Mouse (Mus musculus) heart, postnatal 10 days (tissue): Measurements from ENCODE around the gene Zfp341. TPM values are rescaled to one million over a fixed set of nuclear protein-coding genes. Genes with fewer than 3 reads are reported as not detected.

Experiments
- DNase-seq, 2 experiments: peaks; one replicate each; pipeline ENCODE4 v3.0.0; 2021
- intact Hi-C: fragments of 180-260 bp; cut with DNase I; formaldehyde crosslinking; loops from one replicate; pipeline ENCODE4 v1.15.1; 2025
- total RNA-seq, 2 experiments: library from RNA; stranded (reverse); gene quantifications; 2 replicates each; pipeline ENCODE4 v1.2.3; 2021

Zfp341 gene
- total RNA-seq: 1 to 10 TPM; 2.2 to 2.9 TPM

- peak; percentile 92 to 93 for DNase-seq
- intact Hi-C loops: loop anchor here (1.0 to 2.0 kb wide), 3 partner anchors 20 to 197 kb away; no protein-coding TSS in a partner anchor
Observed at GRCm38 (mm10) chr2:154613118-154614115, at the start of gene Zfp341, which contains the start of gene 4930519P11Rik. TSS of gene Zfp341 (plus strand) at chr2:154613297. TSS of gene 4930519P11Rik (minus strand) at chr2:154613437.

- intact Hi-C loops: no loop called here
Observed at GRCm38 (mm10) chr2:154563612-154564170, 49.4 kb upstream of the Zfp341 start.

DNA sequence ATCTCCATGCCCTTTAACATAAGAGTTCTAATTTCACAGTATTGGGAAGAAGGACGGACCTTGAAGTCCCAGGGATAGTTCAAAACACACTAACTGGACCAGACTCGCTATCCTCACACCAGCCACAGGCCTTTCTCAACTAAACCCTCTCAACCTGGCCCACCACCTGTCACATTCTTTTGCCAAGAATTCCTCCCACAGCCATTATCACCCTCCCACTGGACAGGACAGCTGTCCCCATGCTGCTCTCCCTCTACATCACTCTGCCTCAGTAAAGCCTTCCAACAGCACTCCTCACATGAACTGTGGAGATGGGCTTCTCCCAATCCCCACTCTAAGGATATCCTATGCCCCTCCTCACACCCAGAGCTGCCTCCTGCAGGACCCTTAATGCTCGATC is 47.5 kb upstream of the Zfp341 start:
- intact Hi-C loops: no loop called here
- DNase-seq: no peak

More at GRCm38 (mm10) chr2:154563612-154564170, 49.4 kb upstream of the Zfp341 start:
- no peak for DNase-seq

DNA sequence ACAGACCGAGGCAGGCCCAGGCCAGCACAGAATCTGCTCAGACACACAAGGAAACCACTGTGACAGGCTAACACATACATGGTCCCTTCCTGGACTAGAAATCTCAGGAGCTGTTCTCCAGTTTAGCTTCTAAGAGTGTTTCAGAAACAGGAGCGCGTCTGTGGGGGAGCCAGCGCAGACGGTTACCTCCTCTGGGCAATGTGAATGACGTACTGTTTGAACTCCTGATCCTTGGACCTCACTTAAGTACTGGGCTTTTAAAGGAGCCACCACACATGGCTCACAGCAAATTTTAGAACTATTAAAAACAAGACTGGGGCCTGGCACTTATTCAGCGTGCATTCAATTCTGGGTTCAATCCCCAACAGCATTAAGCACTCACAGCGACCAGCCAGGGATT is 46.5 kb upstream of the Zfp341 start:
- intact Hi-C loops: no loop called here
- no peak for DNase-seq

DNA sequence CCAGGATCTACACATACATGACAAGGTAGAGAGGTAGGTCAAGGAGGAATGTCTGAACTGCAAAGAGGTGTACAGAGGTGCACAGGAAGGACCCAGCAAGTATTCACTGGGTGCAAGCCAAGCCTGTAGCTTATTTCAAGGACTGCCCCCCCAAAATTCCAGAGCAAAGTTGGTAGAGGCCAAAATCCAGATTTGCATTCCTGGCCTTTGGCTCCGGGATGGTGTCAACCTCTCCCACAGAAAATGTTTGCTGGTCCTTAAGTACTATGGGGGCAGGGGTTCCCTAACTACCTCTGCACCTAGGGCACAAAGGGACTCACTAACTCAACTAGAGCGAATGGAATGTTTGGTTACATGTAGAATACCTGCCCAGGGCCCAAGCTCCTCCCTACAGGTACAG is 45.3 kb upstream of the Zfp341 start:
- intact Hi-C loops: no loop called here
- DNase-seq: no peak

DNA sequence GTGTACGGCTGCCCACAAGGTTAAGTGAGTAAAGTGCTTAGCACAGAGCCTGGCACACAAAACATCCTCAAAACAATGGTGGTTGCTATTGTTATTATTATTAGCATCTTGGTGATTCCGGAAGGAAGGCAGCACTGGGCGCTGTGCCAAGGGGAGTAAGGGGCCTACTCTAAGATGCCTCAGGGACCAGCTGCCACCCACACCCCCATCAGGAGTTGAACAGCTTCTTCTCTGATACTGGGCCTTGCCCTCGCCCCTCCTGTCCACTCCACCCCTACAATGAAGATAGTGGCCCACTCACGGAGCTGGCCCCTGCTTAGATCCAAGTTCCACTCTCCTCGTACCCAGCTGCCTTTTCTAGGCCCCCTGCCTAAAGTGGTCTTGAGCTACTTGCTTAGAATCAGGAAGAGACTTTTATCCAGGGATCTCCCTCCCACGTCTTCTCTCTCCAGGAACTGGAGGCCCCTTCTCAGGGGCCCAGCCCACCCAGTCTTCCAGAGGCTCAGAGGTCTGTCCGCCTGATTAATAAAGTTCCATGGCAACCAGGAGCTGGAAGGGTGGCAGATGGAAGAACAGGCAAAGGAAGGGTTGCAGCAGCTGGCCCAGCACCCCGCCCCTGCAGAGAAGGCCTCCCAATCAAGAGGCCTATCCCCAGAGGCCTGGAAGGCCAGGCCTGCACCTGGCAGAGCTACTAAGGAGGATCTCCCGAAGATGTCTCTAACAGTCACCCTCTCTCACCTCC is 44.6 kb upstream of the Zfp341 start:
- intact Hi-C loops: no loop called here
- peak in 1 of 2 experiments; percentile 55 for DNase-seq

- peak; percentile 70 to 77 for DNase-seq
- intact Hi-C loops: no loop called here
Observed at GRCm38 (mm10) chr2:154569071-154569748, 43.9 kb upstream of the Zfp341 start.

- intact Hi-C loops: no loop called here
- DNase-seq: peak; percentile 95 to 96
Observed at GRCm38 (mm10) chr2:154569836-154570286, 43.2 kb upstream of the Zfp341 start, which contains the start of gene E2f1. TSS of gene E2f1 (minus strand) at chr2:154569892.

- DNase-seq: no peak
- intact Hi-C loops: no loop called here
Observed at GRCm38 (mm10) chr2:154570666-154571065, 42.4 kb upstream of the Zfp341 start.

DNA sequence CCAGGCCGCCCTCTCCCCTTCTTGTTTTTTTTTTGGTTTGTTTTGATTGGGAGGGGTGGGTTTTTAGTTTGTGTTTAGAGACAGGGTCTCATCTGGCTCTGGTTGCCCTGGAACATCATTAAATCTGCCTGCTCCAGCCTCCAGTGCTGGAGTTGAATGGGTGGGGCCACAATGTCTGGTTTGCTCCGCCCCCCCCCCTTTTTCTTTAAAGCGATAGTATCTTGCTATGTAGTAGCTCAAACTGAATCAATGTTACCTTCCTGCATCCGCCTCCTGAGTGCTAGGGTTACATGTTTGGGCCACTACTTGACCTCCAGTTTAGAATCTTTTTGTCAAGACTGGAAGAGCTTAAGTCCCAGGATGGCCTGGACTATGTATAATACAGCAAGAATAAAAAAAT is 41.8 kb upstream of the Zfp341 start:
- intact Hi-C loops: no loop called here
- DNase-seq: no peak

DNA sequence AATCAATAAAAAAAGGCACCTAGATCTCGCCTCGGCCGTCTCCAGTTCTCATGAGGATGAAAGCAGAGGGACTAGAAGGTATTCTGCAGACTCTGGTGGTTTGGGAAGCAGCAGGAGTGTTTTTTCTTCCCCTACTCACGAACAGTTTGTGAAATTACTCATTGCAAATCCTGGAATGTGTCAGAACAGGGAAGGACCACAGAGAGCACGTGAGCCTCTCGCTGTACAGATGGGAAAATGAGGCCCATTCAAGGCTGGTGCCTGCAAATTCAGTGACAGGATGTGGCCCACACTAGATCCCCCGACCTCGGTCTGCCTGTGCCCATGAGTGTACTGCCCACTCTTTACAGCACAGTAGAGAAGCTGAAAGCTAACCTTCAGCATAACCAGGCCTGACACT is 41.1 kb upstream of the Zfp341 start:
- intact Hi-C loops: no loop called here
- DNase-seq: no peak

GRCm38 (mm10) chr2:154572996-154573395 is 40.1 kb upstream of the Zfp341 start:
- no peak for DNase-seq
- intact Hi-C loops: no loop called here

GRCm38 (mm10) chr2:154574271-154574670 is 38.8 kb upstream of the Zfp341 start:
- DNase-seq: no peak
- intact Hi-C loops: no loop called here

DNA sequence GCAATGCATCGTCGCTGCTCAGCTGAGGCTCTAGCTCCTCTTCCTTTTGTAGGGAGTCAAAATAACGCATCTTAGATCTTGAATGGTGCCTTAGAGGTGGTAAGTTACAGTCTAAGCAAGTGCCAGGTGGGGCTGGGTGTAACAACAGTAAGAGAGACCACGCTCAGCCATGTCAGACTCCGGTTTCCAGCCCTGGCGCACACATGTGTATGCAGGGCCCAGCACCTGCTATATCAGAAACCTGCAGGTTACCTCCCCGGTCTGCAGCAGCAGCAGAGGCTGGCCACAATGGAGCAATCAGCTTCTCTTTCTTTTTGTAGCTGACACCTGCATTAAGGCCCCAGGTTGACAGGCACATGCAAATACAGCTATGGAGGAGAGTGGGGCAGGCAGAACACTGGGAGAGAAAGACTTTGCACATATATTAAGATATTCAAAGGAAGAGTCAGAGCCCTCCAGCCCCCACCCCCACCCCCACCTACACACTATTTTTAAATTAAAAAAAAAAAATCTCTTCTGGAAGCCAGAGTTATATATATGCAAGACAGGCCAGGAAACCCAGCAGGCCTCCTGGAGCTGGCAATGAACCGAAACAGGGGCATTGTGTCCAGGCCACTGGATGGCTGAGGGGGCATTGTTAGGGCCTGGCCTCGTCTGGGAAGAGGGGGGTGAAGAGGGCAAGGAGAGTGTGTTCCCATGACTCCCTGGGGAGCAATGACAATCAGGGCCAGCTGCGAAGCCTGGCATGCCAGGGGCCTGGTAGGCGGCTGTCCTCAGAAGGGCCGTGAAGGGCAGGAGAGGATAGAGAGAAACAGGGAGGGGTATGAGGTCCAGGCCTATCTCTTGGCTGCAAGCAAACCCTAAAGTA is 36.0 kb upstream of the Zfp341 start:
- DNase-seq: peak in 1 of 2 experiments; percentile 31
- intact Hi-C loops: no loop called here

DNA sequence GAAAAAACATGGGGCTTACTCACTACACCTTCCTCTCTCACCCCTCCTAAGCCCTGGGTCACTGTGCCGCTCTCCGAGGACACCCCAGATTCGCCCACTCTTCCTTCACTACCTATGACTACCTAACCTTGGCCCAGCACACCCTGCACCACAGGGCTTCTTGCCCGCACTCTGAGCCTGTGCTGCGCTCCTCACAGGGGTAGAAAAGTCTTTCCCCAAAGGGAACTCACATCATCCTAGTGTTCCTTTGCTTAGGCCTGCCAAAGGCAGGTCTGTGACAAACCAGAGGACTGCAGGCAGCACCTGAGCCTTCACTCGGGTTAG is 35.4 kb upstream of the Zfp341 start:
- no peak for DNase-seq
- intact Hi-C loops: no loop called here

- intact Hi-C loops: no loop called here
- peak; percentile 68 to 74 for DNase-seq
Observed at GRCm38 (mm10) chr2:154580586-154580985, 32.5 kb upstream of the Zfp341 start.

- DNase-seq: no peak
- intact Hi-C loops: no loop called here
Observed at GRCm38 (mm10) chr2:154581421-154581820, 31.7 kb upstream of the Zfp341 start.

DNA sequence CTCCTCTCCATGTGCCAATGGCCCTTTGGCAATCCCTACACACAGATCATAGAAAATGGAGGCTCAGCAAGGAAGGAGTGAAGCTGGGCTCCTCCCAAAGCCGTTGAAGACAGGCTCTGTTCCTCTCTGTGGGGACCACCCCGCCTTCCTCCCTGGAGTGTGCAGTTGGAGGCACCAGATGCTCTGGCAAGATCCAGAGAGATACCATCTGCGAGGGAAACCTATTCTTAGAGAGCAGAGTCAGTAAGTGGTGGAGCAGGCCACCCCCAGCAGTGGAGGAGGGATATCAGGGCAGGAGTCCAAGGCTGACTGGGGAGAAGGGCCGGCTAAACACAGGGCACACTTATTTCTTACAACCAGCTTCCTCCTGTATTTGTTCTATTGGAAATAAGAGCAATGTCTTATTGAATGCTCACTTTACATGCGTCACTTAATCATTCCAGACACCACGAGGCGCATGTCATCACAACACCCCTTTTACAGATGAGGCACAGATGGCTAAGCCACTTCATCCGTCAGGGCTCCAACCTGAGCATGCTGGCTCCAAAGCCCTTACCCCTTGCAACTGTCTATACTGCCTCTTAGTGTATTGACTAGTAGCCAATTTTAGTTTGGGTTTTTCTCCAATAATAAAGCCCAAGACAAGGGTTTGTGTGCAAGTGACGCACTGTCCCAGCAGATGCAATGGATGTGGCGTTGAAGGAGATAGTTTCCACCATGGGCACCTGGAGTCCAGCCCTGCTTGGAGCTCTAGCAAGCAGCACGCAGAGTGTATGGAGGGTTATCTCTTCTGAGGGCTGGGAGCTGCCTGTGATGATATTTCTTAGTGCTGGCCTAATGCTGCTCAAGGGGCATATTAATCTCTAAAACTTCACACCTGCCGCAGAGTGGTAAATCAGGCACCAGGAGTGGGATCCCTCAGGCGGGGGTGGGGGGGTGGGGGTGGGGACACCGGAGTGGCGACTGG is 28.9 kb upstream of the Zfp341 start:
- intact Hi-C loops: no loop called here
- DNase-seq: peak; percentile 22 to 25
